ENCODE assay signal across 14 mouse cellular contexts in the genomic region with DNA sequence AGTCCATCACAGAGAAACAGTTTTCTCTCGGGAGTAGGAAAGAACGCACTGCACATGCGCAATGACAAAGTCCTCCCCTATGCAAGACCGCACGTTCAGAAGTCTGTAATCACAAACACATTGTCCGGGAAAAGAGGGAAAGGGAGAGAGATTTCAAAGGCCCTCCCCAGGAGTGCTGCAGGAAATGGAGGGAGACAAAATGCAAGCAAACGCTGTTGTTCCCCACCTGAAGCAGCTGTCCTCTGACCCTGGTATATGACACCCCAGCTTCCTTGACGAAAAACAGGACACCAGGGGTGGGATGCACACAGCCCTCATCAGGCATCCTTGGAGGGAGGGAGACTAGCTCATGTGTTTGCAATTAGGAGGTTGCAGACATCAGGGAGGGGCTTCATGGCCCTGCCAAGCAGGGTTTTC.
DNase-seq lines count a peak whose midpoint lies in the region; ATAC-seq and TF ChIP-seq lines count a peak whose summit lies in the region.
"Had no signal": no experiment of that assay in that cellular context is flagged by ENCODE, and none has a peak within 500 bp of the region (broad histone marks: within the 10 kb centered on the region; RNA-seq: fewer than 3 reads in every experiment).

No protein-coding gene starts in this region.

- no peak overlapping the region for H3K9ac ChIP-seq in lung, embryonic 14.5 days
- no peak overlapping the region for H3K9ac ChIP-seq in embryonic facial prominence, embryonic 11.5 days (replicated peaks; ENCODE audit: low read length)
- peak overlapping the region; percentile 25; the same call in 1 of the 2 replicates for H3K9ac ChIP-seq in limb, embryonic 14.5 days (ENCODE audit: low read depth, low read length, severe bottlenecking)
- no peak overlapping the region for H3K9ac ChIP-seq in liver, embryonic 12.5 days

- no peak overlapping the region; the same call in 1 of the 2 replicates for H3K27ac ChIP-seq in lung, embryonic 14.5 days (ENCODE audit: low read depth)
- H3K27ac ChIP-seq in embryonic facial prominence, embryonic 11.5 days (replicated peaks; ENCODE audit: low read depth, low read length): peak overlapping the region; percentile 71
- H3K27ac ChIP-seq in limb, embryonic 14.5 days (replicated peaks; ENCODE audit: low read depth, low read length): peak overlapping the region; percentile 76
- H3K27ac ChIP-seq in liver, embryonic 12.5 days: no peak overlapping the region
- H3K27ac ChIP-seq: heart, adult 2 months; kidney, postnatal 0 days had no signal

- H3K4me1 ChIP-seq in lung, embryonic 14.5 days (ENCODE audit: insufficient read depth): peaks cover 17% of the 10 kb centered on the region
- H3K4me1 ChIP-seq in embryonic facial prominence, embryonic 11.5 days (ENCODE audit: control insufficient read depth, insufficient read depth, low read length): peaks cover 4% of the 10 kb centered on the region
- H3K4me1 ChIP-seq in limb, embryonic 14.5 days (ENCODE audit: control insufficient read depth, insufficient read depth, low read length): peaks cover 55% of the 10 kb centered on the region
- no peaks in the 10 kb centered on the region for H3K4me1 ChIP-seq in liver, embryonic 12.5 days

- no peaks in the 10 kb centered on the region for H3K27me3 ChIP-seq in lung, embryonic 14.5 days (ENCODE audit: insufficient read depth, low read length)
- no peaks in the 10 kb centered on the region for H3K27me3 ChIP-seq in embryonic facial prominence, embryonic 11.5 days (ENCODE audit: control insufficient read depth, insufficient read depth, low read length)
- H3K27me3 ChIP-seq in limb, embryonic 14.5 days (ENCODE audit: control insufficient read depth, insufficient read depth, low read length): no peaks in the 10 kb centered on the region
- no peaks in the 10 kb centered on the region for H3K27me3 ChIP-seq in liver, embryonic 12.5 days (replicated peaks)
- H3K27me3 ChIP-seq: megakaryocyte, embryonic 14.5 days had no signal

- DNase-seq in lung, embryonic 14.5 days: peak; percentile 67
- DNase-seq in lung, postnatal 36 days: no peak
- peak; percentile 78 for DNase-seq in ZHBTc4 (ENCODE audit: low read depth, low spot score)
- DNase-seq in embryonic facial prominence, embryonic 11.5 days (ENCODE audit: low spot score): peak; percentile 93
- peak; percentile 79 for DNase-seq in limb, embryonic 14.5 days (ENCODE audit: low spot score)
- no peak for DNase-seq in thymus, postnatal 25 days
- DNase-seq: adrenal gland, postnatal 14 days; cerebellum, adult 18-20 months; heart, adult 2 months; left cerebral cortex, postnatal 4 days; thymus, postnatal 14 days had no signal

- no peak overlapping the region for H3K4me3 ChIP-seq in lung, embryonic 14.5 days (ENCODE audit: low read depth, low read length)
- no peak overlapping the region for H3K4me3 ChIP-seq in embryonic facial prominence, embryonic 11.5 days (ENCODE audit: low read depth, low read length)
- H3K4me3 ChIP-seq in limb, embryonic 14.5 days (replicated peaks; ENCODE audit: low read length): peak overlapping the region; percentile 7; the same call in 1 of the 2 replicates
- no peak overlapping the region for H3K4me3 ChIP-seq in liver, embryonic 12.5 days
- H3K4me3 ChIP-seq: heart, adult 2 months; megakaryocyte, embryonic 14.5 days had no signal

- H3K4me2 ChIP-seq in lung, embryonic 14.5 days: peak overlapping the region; percentile 20; the same call in 1 of the 2 replicates
- peak overlapping the region; percentile 19; the same call in 1 of the 2 replicates for H3K4me2 ChIP-seq in embryonic facial prominence, embryonic 11.5 days (ENCODE audit: low read depth, low read length)
- H3K4me2 ChIP-seq in limb, embryonic 14.5 days (replicated peaks; ENCODE audit: low read depth, low read length, severe bottlenecking): peak overlapping the region; percentile 24
- no peak overlapping the region for H3K4me2 ChIP-seq in liver, embryonic 12.5 days

- WGBS in lung, embryonic 14.5 days: 20% methylated on average over 8 of the region's 8 CpGs
- WGBS in embryonic facial prominence, embryonic 11.5 days: 23% methylated on average over 8 of the region's 8 CpGs
- 14% methylated on average over 8 of the region's 8 CpGs for WGBS in limb, embryonic 14.5 days
- 46% methylated on average over 8 of the region's 8 CpGs for WGBS in liver, embryonic 12.5 days (ENCODE audit: insufficient replicate concordance)

- no peak for TF ChIP-seq CTCF in lung, embryonic 14.5 days (IDR thresholded peaks at IDR 0.05; ENCODE audit: low read depth)

- ATAC-seq in lung, embryonic 14.5 days (ENCODE audit: insufficient read depth): no peak
- ATAC-seq in embryonic facial prominence, embryonic 11.5 days (replicated peaks; ENCODE audit: insufficient number of reproducible peaks, low FRiP score, low TSS enrichment, low read depth): peak; percentile 88
- peak; percentile 83 for ATAC-seq in limb, embryonic 14.5 days (ENCODE audit: low FRiP score, low read depth)
- no peak for ATAC-seq in liver, embryonic 12.5 days

- no peak for TF ChIP-seq POLR2A in limb, embryonic 14.5 days (IDR thresholded peaks at IDR 0.05; ENCODE audit: borderline replicate concordance, extremely low read depth, insufficient read depth, insufficient read length)

- H3K9me3 ChIP-seq in lung, embryonic 14.5 days (ENCODE audit: low read depth, low read length): no peaks in the 10 kb centered on the region
- no peaks in the 10 kb centered on the region for H3K9me3 ChIP-seq in embryonic facial prominence, embryonic 11.5 days (replicated peaks; ENCODE audit: control insufficient read depth, low read length)
- no peaks in the 10 kb centered on the region for H3K9me3 ChIP-seq in limb, embryonic 14.5 days (ENCODE audit: control insufficient read depth, low read length)
- H3K9me3 ChIP-seq in liver, embryonic 12.5 days (replicated peaks): no peaks in the 10 kb centered on the region

- H3K36me3 ChIP-seq in lung, embryonic 14.5 days (ENCODE audit: insufficient read depth): no peaks in the 10 kb centered on the region
- no peaks in the 10 kb centered on the region for H3K36me3 ChIP-seq in embryonic facial prominence, embryonic 11.5 days (replicated peaks; ENCODE audit: control insufficient read depth, insufficient read depth, low read depth, low read length)
- no peaks in the 10 kb centered on the region for H3K36me3 ChIP-seq in limb, embryonic 14.5 days (ENCODE audit: control insufficient read depth, insufficient read depth, low read length)
- H3K36me3 ChIP-seq in liver, embryonic 12.5 days: no peaks in the 10 kb centered on the region

Comparison
In these comparisons a context has a peak if more than half of its experiments do, and no peak if none do; other contexts are left out.
1. DNase-seq: peak in lung, embryonic 14.5 days (single experiment), ZHBTc4 (single experiment), embryonic facial prominence, embryonic 11.5 days (single experiment) and limb, embryonic 14.5 days (single experiment); none in lung, postnatal 36 days (single experiment) and thymus, postnatal 25 days (single experiment).
2. ATAC-seq: peak in embryonic facial prominence, embryonic 11.5 days (single experiment) and limb, embryonic 14.5 days (single experiment); none in lung, embryonic 14.5 days (single experiment) and liver, embryonic 12.5 days (single experiment).
3. H3K27ac ChIP-seq: peak in embryonic facial prominence, embryonic 11.5 days (single experiment) and limb, embryonic 14.5 days (single experiment); none in lung, embryonic 14.5 days (single experiment) and liver, embryonic 12.5 days (single experiment).